Mouse (Mus musculus) brain, embryonic 18.5 days (tissue): ENCODE results near the gene Pcbp3.
"Not testable (repeated sequence)": the region's sequence is repeated elsewhere in the genome, so short reads cannot be mapped to it uniquely, and the experiment has no call there.

ENCODE experiments used
- DNase-seq: peaks from one replicate; pipeline ENCODE4 v3.0.0-alpha.2; 2012; ENCODE audit warnings: low read depth, low spot score

Pcbp3 gene

GRCm38 (mm10) chr10:76801841-76802499 is 159.7 kb downstream of the Pcbp3 start:
- DNase-seq, result no peak

GRCm38 (mm10) chr10:76801237-76801641 is 160.4 kb downstream of the Pcbp3 start:
- DNase-seq, result no peak

GRCm38 (mm10) chr10:76798751-76799585 is 162.7 kb downstream of the Pcbp3 start:
- no peak for DNase-seq

- no peak for DNase-seq
Measured at GRCm38 (mm10) chr10:76794102-76794501, 167.6 kb downstream of the Pcbp3 start.

- no peak for DNase-seq
Measured at GRCm38 (mm10) chr10:76791475-76791874, 170.2 kb downstream of the Pcbp3 start.

GRCm38 (mm10) chr10:76789885-76790284 is 171.8 kb downstream of the Pcbp3 start:
- DNase-seq, result no peak

GRCm38 (mm10) chr10:76785312-76785711 is 176.4 kb downstream of the Pcbp3 start:
- DNase-seq, result no peak

GRCm38 (mm10) chr10:76779225-76779624 is 182.5 kb downstream of the Pcbp3 start:
- no peak for DNase-seq

GRCm38 (mm10) chr10:76771624-76772023 is 190.1 kb downstream of the Pcbp3 start:
- DNase-seq, result no peak

GRCm38 (mm10) chr10:76771086-76771485 is 190.6 kb downstream of the Pcbp3 start:
- DNase-seq, result no peak

GRCm38 (mm10) chr10:76769581-76769980 is 192.1 kb downstream of the Pcbp3 start:
- no peak for DNase-seq

- DNase-seq, result no peak
Measured at GRCm38 (mm10) chr10:76766196-76766595, 195.5 kb downstream of the Pcbp3 start.

- no peak for DNase-seq
Measured at GRCm38 (mm10) chr10:76764927-76765326, 196.8 kb downstream of the Pcbp3 start.

- no peak for DNase-seq
Measured at GRCm38 (mm10) chr10:76763016-76763415, 198.7 kb downstream of the Pcbp3 start.

- DNase-seq, result no peak
Measured at GRCm38 (mm10) chr10:76762411-76762810, 199.3 kb downstream of the Pcbp3 start.

- no peak for DNase-seq
Measured at GRCm38 (mm10) chr10:76759878-76760277, 201.8 kb downstream of the Pcbp3 start.

GRCm38 (mm10) chr10:76753640-76754039 is 208.0 kb downstream of the Pcbp3 start:
- no peak for DNase-seq

- DNase-seq, result not testable (repeated sequence)
Measured at GRCm38 (mm10) chr10:76744267-76744666, 217.4 kb downstream of the Pcbp3 start.

- DNase-seq, result no peak
Measured at GRCm38 (mm10) chr10:76736764-76737163, 224.9 kb downstream of the Pcbp3 start.

- DNase-seq, result peak; percentile 20
Measured at GRCm38 (mm10) chr10:76734979-76735378, 226.7 kb downstream of the Pcbp3 start.

GRCm38 (mm10) chr10:76733677-76734068 is 228.0 kb downstream of the Pcbp3 start:
- no peak for DNase-seq

GRCm38 (mm10) chr10:76732881-76733676 is 228.6 kb downstream of the Pcbp3 start:
- DNase-seq, result peak; percentile 18
